Mouse (Mus musculus) lung, postnatal 0 days (tissue): ENCODE measurements around the gene Pno1.

Experiments used
- CTCF ChIP-seq: IDR thresholded peaks from 2 replicates; pipeline ENCODE4 v1.5.1; 2016; ENCODE audit warnings: antibody characterized with exemption, mild to moderate bottlenecking
- EP300 ChIP-seq: IDR thresholded peaks from 2 replicates; pipeline ENCODE4 v1.6.1; 2016; ENCODE audit warnings: antibody characterized with exemption, mild to moderate bottlenecking, control low read depth

- TF ChIP-seq EP300 = no peak
- TF ChIP-seq CTCF = no peak
Observed at GRCm38 (mm10) chr11:17187649-17188048, 23.7 kb downstream of the Pno1 start.
